Mouse (Mus musculus) spleen, adult 18-20 months (tissue): Measurements from ENCODE around the gene Gnptab.

ENCODE experiments used
- DNase-seq, 2 experiments: peaks; one replicate each; pipeline ENCODE4 v3.0.0; 2022; ENCODE audit warnings: mixed read lengths in 2 of 2

Gnptab gene

DNA sequence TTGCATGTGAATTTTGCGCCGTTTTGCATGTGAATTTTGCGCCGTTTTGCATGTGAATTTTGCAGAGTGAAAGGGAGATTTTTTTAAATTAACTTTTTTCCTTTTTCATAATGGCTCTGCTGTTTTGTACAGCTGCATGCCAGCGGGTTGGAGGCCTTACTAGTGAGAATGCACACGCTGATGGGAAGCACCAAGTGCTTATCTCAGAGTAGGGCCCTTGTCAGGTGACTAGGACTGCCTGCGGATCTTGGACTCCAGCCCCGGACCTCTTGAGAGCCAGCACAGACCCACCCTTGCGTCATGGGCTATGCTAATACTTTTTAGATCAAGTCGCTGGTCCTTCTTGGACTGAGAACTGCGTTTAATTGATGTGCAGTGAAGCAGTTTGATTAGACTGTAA, 1.1 kb downstream of the Gnptab start:
- DNase-seq: no peak

DNA sequence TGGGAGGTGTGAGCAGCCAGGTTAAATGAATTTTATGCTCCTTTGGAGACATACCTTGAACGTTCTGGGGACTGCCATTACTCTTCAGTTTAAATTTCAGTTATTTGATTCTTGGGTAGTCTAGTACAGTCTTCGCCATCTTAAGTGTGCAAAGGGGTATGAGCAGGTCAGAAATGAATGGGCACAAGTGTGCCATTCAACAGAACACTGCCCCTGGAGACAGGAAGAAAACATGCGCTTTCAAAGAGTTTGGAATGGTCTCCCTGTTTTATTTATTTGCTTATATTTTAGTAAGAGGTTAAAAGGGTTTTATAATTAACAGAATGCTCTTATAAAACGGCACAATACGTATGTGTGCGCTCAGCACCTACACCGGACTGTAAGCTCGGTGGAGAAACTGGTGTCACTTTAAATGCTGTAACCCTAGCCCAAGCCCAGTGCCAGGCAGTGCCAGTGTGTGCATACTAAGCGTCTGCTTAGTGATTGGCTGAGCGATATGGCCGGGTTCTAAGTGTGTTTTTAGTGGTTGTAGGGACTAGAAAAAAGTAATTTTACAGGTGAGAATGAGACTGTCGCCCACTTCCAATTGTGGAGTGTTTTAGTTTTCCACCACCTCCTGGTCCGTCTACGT, 1.6 kb downstream of the Gnptab start:
- DNase-seq: no peak

DNA sequence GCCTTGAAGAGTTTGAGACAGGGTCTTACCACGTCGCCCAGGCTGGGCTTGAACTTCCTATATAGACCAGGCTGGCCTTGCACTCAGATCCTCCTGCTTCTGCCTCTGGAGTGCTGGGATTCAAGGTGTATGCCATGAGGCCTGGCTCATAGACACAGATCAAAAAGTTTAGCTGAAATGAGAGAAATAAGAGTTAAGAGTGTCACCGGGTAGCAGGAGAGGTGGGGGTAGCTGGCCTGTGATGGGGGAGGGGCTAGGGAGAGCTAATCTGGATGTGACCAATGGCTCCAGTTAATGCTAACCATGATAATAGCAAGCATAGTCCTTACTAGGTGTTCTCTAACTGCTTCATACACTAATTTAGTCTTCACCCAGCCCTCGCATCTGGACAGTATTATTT, 2.4 kb downstream of the Gnptab start:
- no peak for DNase-seq

DNA sequence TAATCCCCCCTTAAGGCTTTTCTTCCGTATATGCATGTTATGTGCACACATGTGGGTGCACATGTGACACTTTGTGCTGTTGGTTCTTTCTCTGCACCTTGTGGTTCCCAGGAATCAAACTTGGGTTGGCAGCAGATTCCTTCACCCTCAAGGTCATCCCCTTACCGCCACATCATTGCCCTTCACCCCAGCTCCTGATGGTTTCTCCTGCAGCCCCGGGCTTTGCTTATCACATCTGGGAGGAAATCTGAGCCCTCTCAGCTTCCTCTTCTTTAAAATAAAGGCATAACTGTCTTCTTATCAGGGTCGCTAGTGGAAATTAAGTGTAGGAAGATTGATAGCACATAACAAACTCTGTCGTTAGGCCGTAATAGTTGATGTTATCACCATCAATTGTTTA, 3.1 kb downstream of the Gnptab start:
- DNase-seq: no peak

DNA sequence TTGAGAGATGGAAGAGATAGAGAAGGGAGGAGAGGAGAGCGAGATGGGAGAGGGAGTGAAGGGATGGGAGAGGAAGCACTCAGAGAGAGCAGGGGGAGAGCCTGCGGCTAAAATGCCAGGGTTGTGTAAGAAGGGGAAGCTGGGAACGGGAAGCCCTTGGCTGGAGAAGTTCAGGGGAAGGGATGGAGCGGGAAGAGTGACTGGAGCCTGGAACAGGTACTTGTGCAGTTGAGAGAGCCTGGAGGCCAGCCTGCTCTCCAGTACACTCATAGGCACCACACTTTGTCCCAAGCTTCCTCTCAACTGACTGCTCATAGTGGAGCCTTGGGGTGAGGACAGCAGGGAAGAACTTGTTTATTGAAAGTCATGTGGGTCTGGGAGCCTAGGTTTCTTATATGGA, 4.5 kb downstream of the Gnptab start:
- DNase-seq: no peak

DNA sequence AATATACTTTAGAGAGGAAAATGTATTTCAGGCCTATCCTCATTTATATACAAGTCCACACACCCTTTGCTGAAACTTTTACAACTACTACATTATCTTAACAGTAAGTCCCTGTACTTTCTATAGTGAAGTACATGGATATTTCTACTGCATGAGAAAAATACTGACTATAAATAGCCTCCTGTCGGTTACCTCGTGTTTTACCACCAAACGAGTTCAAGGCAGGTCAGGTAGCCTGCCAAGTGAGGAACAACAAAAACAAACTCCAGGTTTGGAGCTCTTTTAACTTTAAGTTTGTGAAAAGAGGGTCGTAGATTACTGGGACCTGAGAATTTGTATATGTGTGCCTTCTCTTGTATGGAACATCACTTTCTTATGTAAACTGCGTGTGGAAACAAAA, 5.1 kb downstream of the Gnptab start:
- DNase-seq: no peak

DNA sequence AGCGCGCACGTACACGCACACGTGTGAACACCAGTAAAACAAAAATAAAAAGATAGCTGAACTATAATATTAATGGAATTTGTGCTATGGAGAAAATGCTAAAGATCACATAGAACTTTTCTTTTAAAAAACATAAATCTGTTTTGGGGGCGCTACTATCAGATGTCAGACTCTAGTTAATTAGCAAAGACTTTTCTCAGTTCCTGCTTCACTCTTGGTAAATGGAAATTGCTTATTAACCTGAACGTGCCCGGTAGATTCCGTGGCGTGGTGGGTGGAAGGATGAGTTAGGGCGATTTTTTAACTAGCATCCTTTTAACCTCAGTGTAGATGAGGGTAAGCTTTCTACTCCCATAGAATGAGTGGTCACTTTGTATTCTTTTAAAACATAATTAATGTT, 6.4 kb downstream of the Gnptab start:
- no peak for DNase-seq

DNA sequence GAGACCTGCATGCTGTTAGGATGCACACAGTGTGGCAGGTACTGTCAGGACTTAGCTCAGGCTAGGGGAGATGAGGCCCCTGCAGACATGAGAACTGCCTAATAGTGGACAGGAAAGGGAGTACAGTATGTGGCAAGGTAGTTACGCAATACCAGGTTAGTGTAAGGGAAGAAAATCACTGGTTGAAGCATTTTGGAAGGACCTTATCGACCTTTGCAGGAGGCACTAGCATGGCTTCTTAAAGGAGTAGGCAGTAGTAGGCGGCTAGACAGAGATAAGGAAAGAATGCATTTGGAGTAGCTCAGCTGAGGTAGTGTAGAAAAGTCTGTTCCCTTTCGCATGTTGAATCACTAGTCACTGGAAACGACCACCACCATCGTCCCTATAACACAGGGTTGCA, 6.8 kb downstream of the Gnptab start:
- no peak for DNase-seq

DNA sequence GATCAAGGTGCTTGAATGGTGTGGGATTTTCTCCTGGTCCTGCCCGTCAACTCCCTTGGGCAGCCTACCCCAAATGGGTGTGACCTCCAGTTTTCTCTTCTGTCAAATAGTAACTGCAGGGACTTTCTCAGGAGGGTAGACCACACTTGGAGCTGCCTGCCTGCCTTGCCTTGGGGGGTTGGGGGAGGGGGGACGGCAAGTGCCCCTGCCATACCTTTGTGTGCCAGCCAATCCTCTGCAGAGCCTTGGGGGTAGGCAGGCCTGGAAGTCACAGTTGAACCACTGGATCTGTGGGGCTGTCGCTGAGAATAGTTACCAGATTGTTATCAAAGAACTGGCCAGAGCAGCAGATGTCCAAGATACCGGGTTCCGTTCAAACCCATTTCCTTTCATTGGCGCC, 7.3 kb downstream of the Gnptab start:
- no peak for DNase-seq

DNA sequence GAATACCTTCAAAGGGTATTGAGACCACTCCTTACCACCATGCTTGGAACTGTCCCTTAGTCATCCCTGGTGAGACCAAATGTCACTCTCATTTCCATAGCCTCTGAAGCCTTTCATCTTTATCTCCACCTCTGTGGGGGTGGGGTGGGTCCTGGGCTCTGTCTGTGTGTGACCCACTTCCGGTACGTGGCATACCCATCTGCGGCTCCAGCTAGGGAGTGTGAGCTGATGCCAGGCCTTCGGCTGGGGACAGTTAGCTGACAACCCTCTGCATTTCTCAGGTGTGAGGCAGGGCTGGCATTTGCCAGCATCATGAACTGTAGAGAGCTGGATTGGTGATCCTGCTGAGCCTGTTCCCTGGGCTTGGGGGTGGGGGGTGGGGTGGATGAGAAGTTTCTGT, 10.6 kb downstream of the Gnptab start:
- peak; percentile 19 to 44 for DNase-seq

DNA sequence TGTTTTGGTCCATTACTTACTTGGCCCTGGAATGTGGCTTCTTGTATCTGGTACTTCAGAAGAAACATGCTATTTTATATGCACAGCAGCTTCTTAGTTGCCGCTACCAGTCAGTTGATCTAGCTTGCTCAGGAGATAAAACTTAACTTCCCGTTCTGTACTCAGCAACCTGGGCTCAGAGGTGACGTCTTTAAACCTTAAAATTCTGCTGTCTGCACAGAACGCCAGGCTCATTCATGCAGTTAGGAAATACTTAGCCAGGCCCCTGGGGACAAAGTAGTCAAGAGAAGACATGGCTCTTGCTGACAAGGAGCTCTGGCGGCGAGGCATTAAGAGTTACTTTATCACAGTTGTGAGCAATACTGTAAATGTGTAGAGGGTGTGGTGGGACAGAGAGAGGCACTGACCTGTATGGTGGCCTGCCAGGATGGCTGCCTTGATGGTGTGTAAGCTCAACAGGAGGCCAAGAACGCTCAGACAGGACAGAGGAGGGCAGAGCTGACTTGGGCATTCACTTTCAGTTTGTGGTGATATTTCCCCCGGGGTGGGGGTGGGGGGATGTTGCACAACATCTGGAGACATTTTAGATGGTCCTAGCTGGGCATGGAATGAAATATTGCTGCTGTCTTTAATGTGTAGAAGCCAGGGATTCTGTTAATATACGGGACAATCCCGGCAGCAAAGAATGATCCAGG, 11.3 kb downstream of the Gnptab start:
- peak; percentile 30 to 38 for DNase-seq

DNA sequence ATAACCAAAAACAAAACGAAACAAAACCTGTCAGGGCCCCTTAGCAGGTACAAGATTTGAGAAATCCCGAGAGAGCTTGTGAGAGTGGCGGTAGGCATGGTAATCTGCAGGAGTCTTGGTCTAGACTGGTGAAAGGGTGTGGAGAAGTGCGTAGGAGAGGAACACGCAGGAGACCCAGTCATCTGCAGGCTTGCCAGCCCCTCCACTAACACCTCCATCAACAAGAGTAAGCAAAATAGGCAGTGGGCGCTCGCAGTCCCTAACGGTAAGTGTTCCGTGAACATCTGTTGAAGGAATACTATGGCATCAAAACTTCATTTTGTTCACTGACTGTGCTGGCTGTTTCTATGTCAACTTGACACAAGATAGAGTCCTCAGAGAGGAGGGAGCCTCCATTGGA, 12.6 kb downstream of the Gnptab start:
- DNase-seq: no peak

DNA sequence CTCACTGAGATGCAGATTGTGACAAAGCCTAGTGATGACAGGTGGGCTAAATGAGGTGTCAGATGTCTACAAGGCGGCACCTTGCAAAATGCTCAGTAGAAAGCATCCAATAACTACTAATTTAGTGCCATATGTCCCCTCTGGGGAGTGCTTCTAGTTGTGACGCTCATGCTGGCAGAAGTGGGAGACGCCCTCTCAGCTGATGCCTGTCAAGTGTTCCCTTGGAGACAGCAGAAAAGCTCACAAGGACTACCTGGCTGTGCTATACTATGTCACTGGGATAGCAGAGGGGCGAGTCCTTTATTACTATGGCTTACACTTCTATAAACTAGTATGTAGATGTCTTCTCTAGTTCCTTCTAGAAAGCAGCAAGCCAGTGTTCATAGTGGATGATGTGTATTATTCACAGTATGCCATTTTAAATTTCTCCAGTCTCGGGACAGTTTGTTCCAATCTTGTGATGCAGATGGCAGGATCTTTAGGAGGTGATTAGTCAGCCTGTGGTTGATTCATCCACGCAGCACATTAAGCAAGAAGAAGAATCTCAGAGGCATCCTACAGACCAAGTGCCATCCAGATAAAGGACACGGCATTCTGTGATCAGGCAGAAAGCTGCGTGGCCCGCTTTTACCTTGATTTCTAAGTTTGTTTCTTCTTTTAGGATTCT, 13.4 kb downstream of the Gnptab start:
- DNase-seq: no peak

DNA sequence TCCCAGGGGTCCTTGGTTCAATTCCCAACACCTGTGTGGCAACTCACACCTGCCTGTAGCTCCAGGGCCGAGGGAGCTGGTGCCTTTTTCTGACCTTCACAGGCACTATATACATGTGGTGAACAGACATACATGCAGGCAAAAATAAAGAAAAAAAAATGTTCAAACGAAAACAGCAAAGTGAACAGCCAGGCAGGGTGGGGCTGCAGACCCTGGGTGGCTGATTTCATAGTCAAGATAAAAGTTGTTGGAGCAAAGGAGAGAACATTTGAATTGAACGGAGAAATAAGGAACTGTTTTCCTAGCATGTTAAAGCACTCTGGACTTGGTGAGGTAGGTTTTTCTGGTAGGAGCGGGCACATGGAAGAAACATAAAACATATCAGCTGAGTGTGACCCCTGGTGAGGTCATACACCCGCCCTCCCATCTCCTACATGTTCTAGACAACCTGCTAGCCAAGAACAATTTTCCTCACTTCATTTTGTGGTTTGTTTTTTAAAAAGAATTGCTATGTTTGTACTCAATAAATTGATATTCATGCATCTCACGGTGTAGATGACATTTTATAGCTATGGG, 19.8 kb downstream of the Gnptab start:
- no peak for DNase-seq

DNA sequence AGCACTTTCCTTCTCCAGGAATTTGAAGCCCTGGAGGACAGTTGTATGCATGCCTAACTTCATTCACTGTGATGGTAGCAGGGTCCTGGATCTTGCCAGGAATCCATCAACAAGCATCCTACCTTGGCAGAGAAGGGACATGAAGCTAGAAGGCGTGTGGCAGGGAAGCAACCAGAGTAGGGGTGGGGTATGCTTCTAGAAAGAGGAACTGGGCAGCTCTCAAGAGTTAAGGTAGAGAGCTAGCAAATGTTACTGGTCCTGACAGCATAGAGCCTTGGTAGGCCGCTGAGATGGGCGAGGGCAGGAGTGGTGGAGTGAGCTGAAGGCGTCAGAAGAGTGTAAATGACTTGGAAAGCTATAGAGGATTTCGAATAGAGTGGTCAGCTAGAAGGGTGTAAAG, 20.3 kb downstream of the Gnptab start:
- DNase-seq: no peak

DNA sequence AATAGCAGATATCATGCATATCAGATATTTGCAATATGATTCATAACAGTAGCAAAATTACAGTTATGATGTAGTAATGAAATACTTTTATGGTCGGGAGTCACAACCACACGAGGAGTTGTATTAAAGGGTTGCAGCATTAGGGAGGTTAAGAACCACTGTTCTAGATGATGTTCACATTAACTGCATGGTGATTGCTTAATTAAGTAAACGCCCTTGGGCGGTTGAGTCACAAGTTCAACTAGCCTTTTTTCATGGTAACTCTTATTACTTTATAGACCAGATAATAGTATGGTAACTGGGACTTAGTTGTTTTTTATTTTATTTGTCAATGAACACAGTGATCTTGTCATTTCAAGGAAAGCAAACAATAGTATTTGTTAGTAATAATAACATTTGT, 24.1 kb downstream of the Gnptab start:
- no peak for DNase-seq

DNA sequence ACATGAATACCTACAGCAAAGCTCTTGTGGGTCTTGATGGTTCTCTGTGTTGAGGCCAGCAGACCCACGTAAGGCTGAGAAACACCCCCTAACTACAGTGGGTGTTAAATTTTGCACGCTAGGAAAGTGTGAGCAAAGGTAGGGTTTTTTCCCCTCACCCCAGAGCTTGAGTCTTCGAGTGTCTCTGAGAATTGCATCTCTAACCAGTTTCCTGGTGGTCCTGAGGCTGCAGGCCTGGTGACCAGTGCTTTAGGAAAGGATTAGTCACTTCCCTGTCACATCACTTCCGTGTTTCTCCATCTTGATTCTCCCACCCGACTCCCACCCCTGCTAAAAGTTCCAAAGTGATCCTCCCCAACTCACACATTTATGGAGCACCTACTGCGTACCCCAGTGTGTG, 25.3 kb downstream of the Gnptab start:
- DNase-seq: no peak

DNA sequence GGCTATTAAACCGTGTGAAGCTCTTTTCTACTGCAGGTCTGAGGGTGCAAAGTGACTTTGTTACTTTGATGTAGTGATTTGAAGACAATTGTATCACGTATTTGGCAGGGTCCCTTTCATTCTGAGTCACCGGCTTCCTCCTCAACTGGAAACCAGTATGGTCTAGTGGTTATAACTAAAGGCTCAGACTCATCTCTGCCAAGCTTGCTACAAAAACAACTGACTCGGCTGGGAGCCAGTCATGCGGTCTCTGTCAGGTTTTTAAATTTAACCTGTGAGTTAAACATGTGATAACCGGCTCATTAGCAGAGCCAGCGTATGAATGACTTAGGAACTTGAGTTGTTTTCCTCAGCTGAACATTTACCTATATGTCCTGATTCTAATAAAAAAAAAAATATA, 26.9 kb downstream of the Gnptab start:
- no peak for DNase-seq

DNA sequence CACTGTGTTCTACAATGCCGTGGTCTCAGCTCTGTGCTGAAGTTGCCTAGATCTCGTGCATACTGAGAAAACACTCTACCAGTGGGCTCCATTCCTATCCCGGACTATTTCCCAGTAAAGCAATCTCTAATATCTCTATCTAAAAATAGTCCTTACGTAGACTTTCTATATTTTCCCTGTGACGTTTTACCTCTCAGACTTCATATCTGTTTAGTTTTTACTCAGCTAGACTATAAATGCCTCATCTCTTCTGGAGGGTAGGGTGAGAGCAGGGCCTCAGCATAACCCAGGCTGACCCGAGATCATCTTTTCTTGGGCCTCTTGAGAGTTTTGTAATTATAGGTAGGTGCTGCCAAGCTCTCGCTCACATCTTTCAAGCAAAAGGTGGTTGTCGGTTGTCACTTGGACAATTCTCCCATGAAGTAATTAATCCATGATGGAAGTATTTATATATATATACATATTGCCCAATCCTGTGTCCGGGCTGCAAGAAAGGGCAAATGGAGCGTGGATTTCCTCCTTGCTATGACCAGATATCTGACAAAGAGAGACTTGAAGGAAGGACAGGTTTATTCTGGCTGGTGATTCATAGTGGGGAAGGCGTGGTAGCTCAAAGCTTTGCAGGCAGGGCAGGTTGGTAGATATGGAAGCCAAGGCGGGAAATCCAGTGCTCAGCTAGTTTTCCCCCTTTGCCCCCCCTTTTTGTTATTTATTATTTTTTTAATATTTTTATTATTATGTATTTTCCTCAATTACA, 29.1 kb downstream of the Gnptab start:
- DNase-seq: no peak

DNA sequence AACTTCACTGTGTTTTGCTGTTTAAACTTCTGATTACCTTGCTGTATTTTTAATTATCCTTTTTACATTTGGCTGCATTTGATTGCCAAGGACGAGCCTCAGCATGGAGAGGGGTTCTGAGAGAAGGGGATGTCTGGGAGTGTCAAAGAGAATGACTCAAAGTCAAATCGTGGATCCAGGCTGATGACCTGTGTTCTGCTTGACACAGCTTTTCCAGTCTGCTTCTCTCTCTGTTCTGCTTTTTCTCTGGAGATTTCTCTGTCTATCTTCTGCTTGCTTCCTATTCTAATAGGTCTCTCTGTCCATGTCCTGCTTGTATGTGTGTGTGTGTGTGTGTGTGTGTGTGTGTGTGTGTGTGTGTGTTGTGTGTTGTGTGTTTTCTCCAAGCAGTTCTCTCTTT, 30.8 kb downstream of the Gnptab start:
- no peak for DNase-seq

DNA sequence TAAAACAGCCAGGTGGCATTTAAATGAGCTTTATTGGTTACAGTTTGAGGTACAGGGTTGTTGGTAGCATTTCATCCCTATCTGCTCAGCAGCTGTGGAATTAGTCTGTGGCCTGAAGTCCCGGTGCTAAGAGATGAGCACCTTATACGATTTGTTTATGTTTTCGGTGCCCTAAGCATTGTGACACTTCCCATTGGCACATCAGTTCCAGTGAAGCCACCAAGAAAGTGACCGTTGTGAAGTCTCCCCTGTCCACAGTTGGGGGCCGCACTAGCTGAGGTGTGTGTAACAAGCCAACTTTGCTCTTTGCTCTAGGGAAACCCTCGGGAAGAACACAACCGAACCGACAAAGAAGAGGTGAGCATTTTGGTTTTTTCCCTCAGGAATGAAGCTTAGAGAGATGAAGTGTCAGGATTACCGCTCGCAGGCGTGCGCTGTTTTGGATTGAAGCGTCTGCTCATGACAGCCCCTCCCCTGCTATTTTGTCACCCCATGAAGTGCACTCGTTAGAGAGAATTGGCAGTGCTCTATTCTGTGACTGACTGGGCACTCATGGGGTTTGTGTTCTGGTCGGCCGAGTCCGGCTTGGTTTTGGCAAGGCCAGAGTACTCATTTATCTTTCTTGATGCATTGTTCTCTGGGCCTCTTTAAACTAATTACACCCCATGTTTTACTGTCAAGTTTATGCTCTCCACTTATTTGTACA, 33.5 kb downstream of the Gnptab start:
- no peak for DNase-seq

DNA sequence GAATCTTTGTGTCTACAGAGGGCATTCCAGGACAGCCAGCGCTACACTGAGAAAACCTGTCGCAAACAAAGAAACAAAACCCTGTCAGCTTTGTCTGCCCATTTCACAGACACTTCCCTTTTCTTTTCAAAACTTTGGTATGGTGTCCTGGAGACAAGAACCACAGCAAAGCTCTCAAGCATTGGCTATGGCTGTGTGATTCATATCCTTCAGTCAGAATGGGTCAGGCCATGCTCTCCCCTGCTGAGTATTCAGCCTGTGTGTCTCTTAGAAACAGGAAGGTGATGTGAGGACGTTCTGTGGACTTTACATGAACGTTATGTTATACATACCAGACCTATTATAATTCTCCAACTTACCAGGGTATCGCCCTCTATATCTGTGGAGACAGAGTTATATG, 38.8 kb downstream of the Gnptab start:
- no peak for DNase-seq

DNA sequence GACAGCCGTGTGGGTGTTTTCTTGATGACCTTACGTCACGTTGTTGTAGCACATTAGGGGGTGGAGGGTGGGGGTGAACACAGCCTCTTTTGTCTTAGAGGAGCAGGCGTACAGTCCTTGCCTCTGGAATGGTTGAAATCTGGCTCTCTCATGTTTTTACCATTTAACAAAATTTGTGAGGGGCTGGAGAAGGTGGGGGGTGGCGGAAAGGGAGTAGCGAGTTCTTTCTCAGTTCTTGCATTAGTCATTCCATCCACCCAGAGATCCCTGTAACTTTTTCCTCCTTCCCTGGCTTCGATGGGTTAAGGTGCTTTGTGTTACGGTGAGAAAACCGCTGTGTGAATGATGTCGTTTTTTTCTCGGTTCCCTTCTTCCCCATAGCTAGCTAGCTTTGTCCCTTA, 41.2 kb downstream of the Gnptab start:
- no peak for DNase-seq
